ENCODE assay signal across 11 mouse cellular contexts in the genomic region with DNA sequence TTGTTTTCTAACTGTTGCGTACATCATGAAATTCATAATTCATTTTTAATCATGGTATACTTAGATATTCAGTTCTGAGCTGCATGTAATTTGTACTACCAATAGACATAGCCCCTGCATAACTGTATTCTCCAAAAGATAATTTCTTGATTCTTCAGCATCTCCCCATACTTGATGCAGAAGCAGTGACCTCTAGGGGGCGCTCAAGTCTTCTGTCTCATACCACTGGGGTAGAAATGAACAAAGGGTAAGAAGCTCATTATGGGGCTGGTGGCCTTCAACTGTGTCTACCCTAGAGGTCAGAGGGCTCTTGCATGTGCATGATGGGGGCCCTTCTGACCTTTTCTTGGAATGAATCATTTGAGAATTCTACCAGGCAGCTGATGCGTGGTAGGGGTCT.
DNase-seq lines count a peak whose midpoint lies in the region; ATAC-seq and TF ChIP-seq lines count a peak whose summit lies in the region.
"Had no signal": no experiment of that assay in that cellular context is flagged by ENCODE, and none has a peak within 500 bp of the region (broad histone marks: within the 10 kb centered on the region; RNA-seq: fewer than 3 reads in every experiment).

No protein-coding gene starts in this region.

- no peaks in the 10 kb centered on the region for H3K9me3 ChIP-seq in forebrain, postnatal 0 days (ENCODE audit: low read length)
- H3K9me3 ChIP-seq in forebrain, embryonic 15.5 days = no peaks in the 10 kb centered on the region
- H3K9me3 ChIP-seq in embryonic facial prominence, embryonic 10.5 days = no peaks in the 10 kb centered on the region
- H3K9me3 ChIP-seq: G1E; lung, embryonic 15.5 days; stomach, embryonic 15.5 days had no signal

- peak; percentile 28; the same call in 1 of the 2 replicates for TF ChIP-seq CTCF in forebrain, postnatal 0 days (IDR thresholded peaks at IDR 0.05; ENCODE audit: low read depth)

- no peaks in the 10 kb centered on the region for H3K36me3 ChIP-seq in forebrain, postnatal 0 days (ENCODE audit: insufficient read depth)
- no peaks in the 10 kb centered on the region for H3K36me3 ChIP-seq in forebrain, embryonic 15.5 days
- H3K36me3 ChIP-seq in embryonic facial prominence, embryonic 10.5 days (replicated peaks) = no peaks in the 10 kb centered on the region
- H3K36me3 ChIP-seq: G1E; lung, embryonic 15.5 days; stomach, embryonic 15.5 days had no signal

- DNase-seq in forebrain, postnatal 0 days = peak; percentile 14
- DNase-seq in 3T3-L1 (ENCODE audit: low read depth, low spot score) = peak; percentile 29
- DNase-seq in adrenal gland, postnatal 10 days = peak; percentile 49
- peak; percentile 45 for DNase-seq in embryonic facial prominence, embryonic 10.5 days (ENCODE audit: low spot score)
- peak; percentile 6 for DNase-seq in layer of hippocampus, adult 9-10 months (ENCODE audit: low spot score)
- DNase-seq in mesoderm, embryonic 11.5 days (ENCODE audit: low read depth, low spot score) = peak; percentile 25
- peak; percentile 48 for DNase-seq in thymus, postnatal 25 days

- no peak overlapping the region for H3K9ac ChIP-seq in forebrain, postnatal 0 days
- no peak overlapping the region for H3K9ac ChIP-seq in forebrain, embryonic 15.5 days (replicated peaks)
- H3K9ac ChIP-seq: lung, embryonic 15.5 days; stomach, embryonic 15.5 days had no signal

- no peak overlapping the region for H3K4me2 ChIP-seq in forebrain, postnatal 0 days (ENCODE audit: low read depth)
- no peak overlapping the region for H3K4me2 ChIP-seq in forebrain, embryonic 15.5 days (replicated peaks)
- H3K4me2 ChIP-seq: lung, embryonic 15.5 days; stomach, embryonic 15.5 days had no signal

- no peaks in the 10 kb centered on the region for H3K4me1 ChIP-seq in forebrain, postnatal 0 days (ENCODE audit: insufficient read depth)
- no peaks in the 10 kb centered on the region for H3K4me1 ChIP-seq in forebrain, embryonic 15.5 days
- H3K4me1 ChIP-seq in embryonic facial prominence, embryonic 10.5 days = no peaks in the 10 kb centered on the region
- H3K4me1 ChIP-seq: lung, embryonic 15.5 days; stomach, embryonic 15.5 days had no signal

- H3K27me3 ChIP-seq in forebrain, postnatal 0 days (ENCODE audit: insufficient read depth, low read length) = no peaks in the 10 kb centered on the region
- H3K27me3 ChIP-seq in forebrain, embryonic 15.5 days = no peaks in the 10 kb centered on the region
- H3K27me3 ChIP-seq in embryonic facial prominence, embryonic 10.5 days (replicated peaks; ENCODE audit: low read depth, poor library complexity, severe bottlenecking) = peaks cover 63% of the 10 kb centered on the region
- H3K27me3 ChIP-seq: lung, embryonic 15.5 days; stomach, embryonic 15.5 days had no signal

- WGBS in forebrain, postnatal 0 days = 63% methylated on average over 3 of the region's 3 CpGs
- 69% methylated on average over 3 of the region's 3 CpGs for WGBS in forebrain, embryonic 15.5 days
- 55% methylated on average over 3 of the region's 3 CpGs for WGBS in embryonic facial prominence, embryonic 10.5 days

- no peak overlapping the region for H3K4me3 ChIP-seq in forebrain, postnatal 0 days (ENCODE audit: low read depth, low read length)
- H3K4me3 ChIP-seq in forebrain, embryonic 15.5 days = no peak overlapping the region
- H3K4me3 ChIP-seq in embryonic facial prominence, embryonic 10.5 days = no peak overlapping the region
- H3K4me3 ChIP-seq: lung, embryonic 15.5 days; stomach, embryonic 15.5 days had no signal

- no peak overlapping the region for H3K27ac ChIP-seq in forebrain, postnatal 0 days (ENCODE audit: low read depth, low read length)
- no peak overlapping the region for H3K27ac ChIP-seq in forebrain, embryonic 15.5 days (replicated peaks)
- H3K27ac ChIP-seq in embryonic facial prominence, embryonic 10.5 days (replicated peaks) = no peak overlapping the region
- H3K27ac ChIP-seq: lung, embryonic 15.5 days; stomach, embryonic 15.5 days had no signal

- ATAC-seq in forebrain, postnatal 0 days = no peak
- ATAC-seq in forebrain, embryonic 15.5 days (replicated peaks) = no peak
